7 mouse cellular contexts compared by ENCODE assay signal in genomic region chr5:150441690-150442089, GRCm38 (mm10).
A peak's percentile ranks its signal among the peaks of the same experiment; 100 is the strongest.
DNase-seq lines count a peak whose midpoint lies in the region; ATAC-seq and TF ChIP-seq lines count a peak whose summit lies in the region.

No protein-coding gene starts in this region.

- H3K27ac ChIP-seq in intestine, postnatal 0 days (ENCODE audit: low read depth, low read length), result no peak overlapping the region
- H3K27ac ChIP-seq in intestine, embryonic 15.5 days, result no peak overlapping the region

- no peaks in the 10 kb centered on the region for H3K9me3 ChIP-seq in intestine, postnatal 0 days (ENCODE audit: control insufficient read depth)
- H3K9me3 ChIP-seq in intestine, embryonic 15.5 days, result no peaks in the 10 kb centered on the region

- H3K36me3 ChIP-seq in intestine, postnatal 0 days (ENCODE audit: control insufficient read depth, insufficient read depth), result peaks cover 3% of the 10 kb centered on the region; the same call in 1 of the 2 replicates
- no peaks in the 10 kb centered on the region for H3K36me3 ChIP-seq in intestine, embryonic 15.5 days

- H3K4me3 ChIP-seq in intestine, postnatal 0 days (ENCODE audit: low read depth, low read length), result no peak overlapping the region
- no peak overlapping the region for H3K4me3 ChIP-seq in intestine, embryonic 15.5 days (replicated peaks)

- 40% methylated on average over 7 of the region's 7 CpGs for WGBS in intestine, postnatal 0 days
- WGBS in intestine, embryonic 15.5 days, result 37% methylated on average over 7 of the region's 7 CpGs

- no peak overlapping the region for H3K4me2 ChIP-seq in intestine, postnatal 0 days (replicated peaks; ENCODE audit: low read depth)
- H3K4me2 ChIP-seq in intestine, embryonic 15.5 days (replicated peaks), result no peak overlapping the region

- H3K4me1 ChIP-seq in intestine, postnatal 0 days (replicated peaks; ENCODE audit: control insufficient read depth, insufficient read depth, low read length), result no peaks in the 10 kb centered on the region
- no peaks in the 10 kb centered on the region for H3K4me1 ChIP-seq in intestine, embryonic 15.5 days (replicated peaks)

- peak; percentile 65 for DNase-seq in CD4-positive helper T cell, adult 2 months (ENCODE audit: low read depth, low spot score)
- DNase-seq in MEL-GATA-1-ER (ENCODE audit: extremely low read depth, low read depth), result peak; percentile 70
- peak; percentile 66 for DNase-seq in embryo, embryonic 9.5 days (ENCODE audit: extremely low spot score)
- DNase-seq in lung, postnatal 10 days, result peak; percentile 57
- no peak for DNase-seq in urinary bladder, postnatal 25 days (ENCODE audit: low spot score)

- TF ChIP-seq CTCF in intestine, postnatal 0 days (IDR thresholded peaks at IDR 0.05; ENCODE audit: low read depth), result peak; percentile 80

- H3K9ac ChIP-seq in intestine, postnatal 0 days (ENCODE audit: low read depth, low read length), result no peak overlapping the region
- no peak overlapping the region for H3K9ac ChIP-seq in intestine, embryonic 15.5 days

- H3K27me3 ChIP-seq in intestine, postnatal 0 days (replicated peaks; ENCODE audit: control insufficient read depth, insufficient read depth, low read length), result no peaks in the 10 kb centered on the region
- no peaks in the 10 kb centered on the region for H3K27me3 ChIP-seq in intestine, embryonic 15.5 days (replicated peaks)

- ATAC-seq in intestine, postnatal 0 days, result no peak
- no peak for ATAC-seq in intestine, embryonic 15.5 days
